Mouse (Mus musculus) heart, postnatal 25 days (tissue): ENCODE data around the gene Trappc3l. TPM values are rescaled to one million over a fixed set of nuclear protein-coding genes. Genes with fewer than 3 reads are reported as not detected.

Experiments used
- DNase-seq: peaks from one replicate; pipeline ENCODE4 v3.0.0; 2022; ENCODE audit warnings: low spot score
- intact Hi-C: fragments of 180-260 bp; cut with DNase I; formaldehyde crosslinking; loops from one replicate; pipeline ENCODE4 v1.15.1; 2025
- total RNA-seq, 2 experiments: library from RNA; stranded (reverse); gene quantifications; 2 replicates each; pipeline ENCODE4 v1.2.3; 2021

Gene Trappc3l
- total RNA-seq, 2 experiments from 2014 or later: not detected

DNA sequence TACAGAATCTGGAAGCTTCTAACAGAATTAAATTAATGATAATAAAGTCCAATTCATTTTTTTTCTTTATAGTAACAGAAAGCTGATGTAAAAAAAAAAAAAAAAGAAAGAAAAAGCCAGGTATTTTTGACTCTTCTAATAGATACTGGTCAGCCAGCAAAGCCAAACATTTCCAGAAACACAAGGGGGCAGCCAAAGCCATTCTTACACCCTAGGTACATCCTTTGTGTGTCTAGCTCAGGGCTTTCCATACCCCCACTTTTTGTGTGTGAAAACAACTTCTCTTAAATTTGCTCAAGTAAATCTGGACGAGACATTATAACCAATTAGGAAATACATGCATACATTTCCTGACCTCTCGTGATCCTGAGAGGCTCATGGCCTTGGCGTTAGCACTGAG is 114.4 kb downstream of the Trappc3l start:
- intact Hi-C loops: loop anchor here (5.0 kb wide), 2 partner anchors 130 to 175 kb away; partner anchors contain the start of gene Tspyl1
- no peak for DNase-seq

DNA sequence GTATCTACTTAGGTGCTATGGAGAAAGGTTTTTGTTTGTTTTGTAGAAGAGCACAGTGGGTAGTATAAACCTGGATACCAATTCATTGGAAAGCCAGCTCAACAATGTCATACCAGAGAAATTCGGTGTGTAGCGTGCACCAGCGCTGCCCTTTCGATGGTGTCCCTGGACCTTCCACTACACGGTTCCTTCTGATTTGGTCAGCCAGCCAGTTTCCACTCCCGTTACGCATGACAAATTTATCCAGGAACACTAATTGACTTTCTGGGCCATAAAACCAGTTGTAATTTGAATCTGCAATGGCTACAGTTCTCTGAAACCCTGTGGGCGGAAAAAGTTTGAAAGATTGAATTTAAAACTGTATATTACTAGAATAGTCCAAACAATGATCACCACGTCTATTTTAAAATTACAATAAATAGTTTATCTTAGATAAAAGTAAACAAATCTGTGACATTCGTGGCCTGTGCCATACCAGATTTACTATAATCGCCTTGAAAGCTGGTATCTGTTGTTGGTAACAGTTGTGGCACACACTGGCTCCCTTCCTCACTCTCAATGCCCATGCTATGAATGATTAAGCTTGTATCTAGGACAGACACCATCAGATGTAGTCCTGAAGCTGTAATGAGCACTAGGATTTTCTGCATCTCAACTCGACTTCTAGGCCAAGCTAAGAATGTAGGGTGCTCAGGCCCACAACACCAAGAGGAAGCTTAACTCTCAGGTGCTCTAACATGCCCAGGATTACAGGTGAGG is 118.6 kb downstream of the Trappc3l start:
- no peak for DNase-seq

More for the DNA sequence above, 118.6 kb downstream of the Trappc3l start:
- intact Hi-C loops: no loop called here

Other genes starting within 250 kb of the Trappc3l start
- not detected for gene Sult3a1, start 179.9 kb upstream of the Trappc3l start, total RNA-seq
- gene Rsph4a, start 132.5 kb upstream of the Trappc3l start, total RNA-seq: not detected
- 1 to 10 TPM; 5.5 to 7.6 TPM for gene Zup1, start 86.3 kb upstream of the Trappc3l start, total RNA-seq
- 100 to 1,000 TPM; 125 to 128 TPM for gene Rwdd1, start 18.0 kb upstream of the Trappc3l start, total RNA-seq
- not detected for gene Calhm4, start 6.7 kb downstream of the Trappc3l start, total RNA-seq
- gene Calhm5, start 58.9 kb downstream of the Trappc3l start, total RNA-seq: 1 to 10 TPM in 1 of 2 experiments, under 1 TPM in 1; 0.88 to 1.1 TPM
- not detected for gene Calhm6, start 90.4 kb downstream of the Trappc3l start, total RNA-seq
- 1 to 10 TPM; 5.7 to 5.8 TPM for gene Dse, start 170.1 kb downstream of the Trappc3l start, total RNA-seq
- 10 to 100 TPM; 53.9 to 58.5 TPM for gene Tspyl1, start 244.6 kb downstream of the Trappc3l start, total RNA-seq